Mouse (Mus musculus) heart, postnatal 10 days (tissue): ENCODE measurements at regions not wholly inside any gene's neighbourhood (a gene's known extent, or its start where the extent isn't known, plus 50 kb on each side); places are given as distances from the start of the nearest gene placed in this dataset.
A peak's percentile ranks its signal among the peaks of the same experiment; 100 is the strongest.

Source experiments
- DNase-seq, 2 experiments: peaks; one replicate each; pipeline ENCODE4 v3.0.0; 2021
- intact Hi-C: fragments of 180-260 bp; cut with DNase I; formaldehyde crosslinking; loops from one replicate; pipeline ENCODE4 v1.15.1; 2025

- intact Hi-C loops: no loop called here
- DNase-seq: no peak
Observed at GRCm38 (mm10) chr12:44796847-44797246, 277.7 kb downstream of the Stxbp6 start.

- DNase-seq: no peak
- intact Hi-C loops: no loop called here
Observed at GRCm38 (mm10) chr12:44750743-44751142, 323.8 kb downstream of the Stxbp6 start.

DNA sequence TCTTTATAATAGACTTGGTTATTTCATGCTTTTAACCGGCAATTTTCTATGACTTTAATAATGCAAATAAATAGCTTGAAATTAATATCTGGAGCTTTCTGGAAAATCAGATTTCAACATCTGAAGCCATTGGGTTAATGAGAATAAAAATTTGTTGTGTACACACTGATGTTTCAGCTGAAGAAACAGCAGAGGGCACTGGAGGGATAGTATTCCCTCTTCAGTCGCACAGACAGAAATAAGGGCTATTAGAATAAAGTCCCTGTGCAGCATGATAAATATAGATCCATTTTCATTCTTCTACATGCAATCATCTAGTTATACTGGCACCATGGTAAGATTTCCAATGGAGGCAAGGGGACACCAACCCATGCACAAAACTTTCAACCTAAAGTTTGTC lies 347.7 kb downstream of the Stxbp6 start:
- intact Hi-C loops: loop anchor here (2.0 to 5.0 kb wide), 2 partner anchors 446 to 460 kb away; no protein-coding TSS in a partner anchor
- DNase-seq: peak in 1 of 2 experiments; percentile 2
